Mouse (Mus musculus) layer of hippocampus, postnatal 10 days (tissue): ENCODE measurements at regions not wholly inside any gene's neighbourhood (a gene's known extent, or its start where the extent isn't known, plus 50 kb on each side); places are given as distances from the start of the nearest gene placed in this dataset.

Source experiments
- DNase-seq, 2 experiments: peaks; one replicate each; pipeline ENCODE4 v3.0.0; 2021; ENCODE audit warnings: low spot score in 2 of 2

- no peak for DNase-seq
Observed at GRCm38 (mm10) chr6:51043970-51044369, 388.5 kb upstream of the Nfe2l3 start.

- no peak for DNase-seq
Observed at GRCm38 (mm10) chr6:51044873-51045272, 387.6 kb upstream of the Nfe2l3 start.

- no peak for DNase-seq
Observed at GRCm38 (mm10) chr6:51052451-51052921, 380.0 kb upstream of the Nfe2l3 start.

- peak; percentile 36 to 48 for DNase-seq
Observed at GRCm38 (mm10) chr6:51057229-51057628, 375.2 kb upstream of the Nfe2l3 start.

GRCm38 (mm10) chr6:51059923-51060847 is 372.3 kb upstream of the Nfe2l3 start:
- DNase-seq, result no peak

GRCm38 (mm10) chr6:51060848-51061535 is 371.5 kb upstream of the Nfe2l3 start:
- DNase-seq, result no peak

GRCm38 (mm10) chr6:51065156-51065555 is 367.3 kb upstream of the Nfe2l3 start:
- DNase-seq, result no peak

- DNase-seq, result no peak
Observed at GRCm38 (mm10) chr6:51067332-51067731, 365.1 kb upstream of the Nfe2l3 start.

GRCm38 (mm10) chr6:51069945-51070344 is 362.5 kb upstream of the Nfe2l3 start:
- DNase-seq, result no peak

GRCm38 (mm10) chr6:51071243-51071642 is 361.2 kb upstream of the Nfe2l3 start:
- DNase-seq, result no peak

- DNase-seq, result no peak
Observed at GRCm38 (mm10) chr6:51075026-51075425, 357.4 kb upstream of the Nfe2l3 start.

GRCm38 (mm10) chr6:51076861-51077768 is 355.4 kb upstream of the Nfe2l3 start:
- DNase-seq, result peak in 1 of 2 experiments; percentile 20

- DNase-seq, result no peak
Observed at GRCm38 (mm10) chr6:51077769-51078096, 354.7 kb upstream of the Nfe2l3 start.

GRCm38 (mm10) chr6:51078353-51078966 is 354.0 kb upstream of the Nfe2l3 start:
- DNase-seq, result no peak

- no peak for DNase-seq
Observed at GRCm38 (mm10) chr6:51078967-51079355, 353.5 kb upstream of the Nfe2l3 start.

- no peak for DNase-seq
Observed at GRCm38 (mm10) chr6:51081056-51081455, 351.4 kb upstream of the Nfe2l3 start.

- DNase-seq, result no peak
Observed at GRCm38 (mm10) chr6:51084656-51085055, 347.8 kb upstream of the Nfe2l3 start.

GRCm38 (mm10) chr6:51085547-51085946 is 346.9 kb upstream of the Nfe2l3 start:
- DNase-seq, result no peak

GRCm38 (mm10) chr6:51086347-51086746 is 346.1 kb upstream of the Nfe2l3 start:
- DNase-seq, result no peak

GRCm38 (mm10) chr6:51087806-51088205 is 344.7 kb upstream of the Nfe2l3 start:
- no peak for DNase-seq
